Mouse (Mus musculus) thymus, adult 18-20 months (tissue): ENCODE measurements around the gene Ncaph2.
A peak's percentile ranks its signal among the peaks of the same experiment; 100 is the strongest.

Experiments used
- DNase-seq, 2 experiments: peaks; one replicate each; pipeline ENCODE4 v3.0.0; 2022; ENCODE audit warnings: mixed read lengths in 2 of 2

Gene Ncaph2

GRCm38 (mm10) chr15:89350447-89350846 lies 5.1 kb upstream of the Ncaph2 start:
- no peak for DNase-seq

- no peak for DNase-seq
These were observed 4.2 kb upstream of the Ncaph2 start for GRCm38 (mm10) chr15:89351302-89351701.

GRCm38 (mm10) chr15:89352054-89352453 lies 3.5 kb upstream of the Ncaph2 start:
- no peak for DNase-seq

GRCm38 (mm10) chr15:89352795-89353194 lies 2.7 kb upstream of the Ncaph2 start:
- no peak for DNase-seq

- DNase-seq = no peak
These were observed 1.7 kb upstream of the Ncaph2 start for GRCm38 (mm10) chr15:89353837-89354236.

GRCm38 (mm10) chr15:89354455-89354854 lies 1.1 kb upstream of the Ncaph2 start:
- DNase-seq = no peak

GRCm38 (mm10) chr15:89356372-89356771 lies 853 bp downstream of the Ncaph2 start:
- DNase-seq = peak; percentile 48 to 75

- DNase-seq = no peak
These were observed 3.3 kb downstream of the Ncaph2 start for GRCm38 (mm10) chr15:89358784-89359183.

- no peak for DNase-seq
These were observed 7.5 kb downstream of the Ncaph2 start for GRCm38 (mm10) chr15:89363051-89363450.

GRCm38 (mm10) chr15:89365141-89365551 lies 9.6 kb downstream of the Ncaph2 start:
- DNase-seq = no peak

- DNase-seq = no peak
These were observed 16.5 kb downstream of the Ncaph2 start for GRCm38 (mm10) chr15:89372068-89372467.

GRCm38 (mm10) chr15:89372536-89372935 lies 17.0 kb downstream of the Ncaph2 start:
- no peak for DNase-seq

- DNase-seq = peak; percentile 70 to 78
These were observed 17.7 kb downstream of the Ncaph2 start for GRCm38 (mm10) chr15:89373027-89373761.

- peak; percentile 75 to 80 for DNase-seq
These were observed 18.3 kb downstream of the Ncaph2 start, which contains the start of gene Sco2 for GRCm38 (mm10) chr15:89373762-89374248. Sco2 (minus strand) TSS chr15:89373846.

- no peak for DNase-seq
These were observed 18.8 kb downstream of the Ncaph2 start for GRCm38 (mm10) chr15:89374340-89374739.

- DNase-seq = no peak
These were observed 19.4 kb downstream of the Ncaph2 start for GRCm38 (mm10) chr15:89374801-89375534.

- no peak for DNase-seq
These were observed 20.5 kb downstream of the Ncaph2 start for GRCm38 (mm10) chr15:89376040-89376439.

- no peak for DNase-seq
These were observed 21.4 kb downstream of the Ncaph2 start, which contains the start of gene Tymp for GRCm38 (mm10) chr15:89376957-89377356. Tymp (minus strand) TSS chr15:89377039.

- no peak for DNase-seq
These were observed 21.8 kb downstream of the Ncaph2 start for GRCm38 (mm10) chr15:89377362-89377761.

- DNase-seq = no peak
These were observed 22.7 kb downstream of the Ncaph2 start for GRCm38 (mm10) chr15:89377938-89378828.

GRCm38 (mm10) chr15:89378831-89379401 lies 23.4 kb downstream of the Ncaph2 start, which contains the start of gene Odf3b:
Odf3b (minus strand) TSS chr15:89379282.
- DNase-seq = no peak

GRCm38 (mm10) chr15:89379429-89379828 lies 23.9 kb downstream of the Ncaph2 start:
- DNase-seq = no peak
